Mouse (Mus musculus) Muller cell, postnatal 12 days (primary cell): ENCODE data around the gene Gm17655.
A peak's percentile ranks its signal among the peaks of the same experiment; 100 is the strongest.
"Not testable (repeated sequence)": the region's sequence is repeated elsewhere in the genome, so short reads cannot be mapped to it uniquely, and the experiment has no call there.

Source experiments
- DNase-seq: peaks from one replicate; pipeline ENCODE4 v3.0.0-alpha.2; 2015; ENCODE audit errors: inconsistent ontology term

Gm17655 gene

DNA sequence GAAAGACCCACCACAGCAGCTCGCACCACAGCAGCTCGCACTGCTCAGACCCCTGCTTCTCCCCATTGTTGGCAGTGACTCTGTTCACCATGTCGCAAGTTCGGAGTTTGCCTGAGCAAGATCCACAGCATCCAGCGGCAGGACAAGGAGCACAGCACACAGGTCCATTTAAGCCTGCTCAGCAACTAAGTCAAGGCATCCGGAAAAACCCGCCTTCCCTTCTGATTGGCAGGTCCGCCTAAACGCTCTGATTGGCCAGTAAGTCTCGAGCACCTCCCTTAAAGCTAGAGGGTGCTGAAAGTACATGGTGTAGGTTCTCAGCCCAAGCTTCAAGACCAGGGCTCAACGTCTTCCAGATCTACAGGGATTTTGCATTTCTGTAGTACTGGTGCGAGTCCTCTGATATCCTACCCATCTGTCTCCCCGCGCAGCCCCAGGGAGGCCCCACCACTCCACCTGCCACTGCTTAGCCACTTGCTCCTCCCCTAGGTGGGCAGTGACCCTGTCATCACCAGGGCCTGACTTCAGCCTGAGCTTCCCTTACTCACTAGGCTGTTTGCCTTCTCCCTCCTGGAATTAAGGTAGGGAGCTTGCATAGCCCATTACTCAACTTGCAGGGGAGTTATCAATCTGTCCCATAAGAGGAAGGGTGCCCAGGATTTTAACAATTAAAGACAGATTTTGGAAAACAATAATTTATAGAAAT, 14.0 kb upstream of the Gm17655 start:
- DNase-seq, result no peak

DNA sequence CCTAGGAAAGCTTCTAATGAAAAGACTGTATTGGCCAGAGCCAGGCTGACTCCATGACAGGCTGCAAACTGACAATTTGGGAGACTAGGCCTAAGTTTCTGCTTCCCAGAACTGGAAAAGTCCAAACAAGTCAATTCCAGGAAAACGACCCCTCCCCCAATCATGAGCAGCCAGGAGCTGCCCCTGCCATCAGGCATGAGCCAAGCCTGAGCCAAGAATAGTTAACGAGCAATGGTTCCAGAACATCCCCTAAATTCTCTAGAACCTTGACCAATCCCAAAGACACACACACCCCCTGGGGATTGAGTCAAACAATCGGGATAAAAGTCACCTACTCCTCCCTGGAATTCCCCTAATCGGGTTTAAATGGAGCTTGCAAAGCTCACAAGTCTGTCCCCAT, 10.6 kb upstream of the Gm17655 start:
- DNase-seq, result no peak

DNA sequence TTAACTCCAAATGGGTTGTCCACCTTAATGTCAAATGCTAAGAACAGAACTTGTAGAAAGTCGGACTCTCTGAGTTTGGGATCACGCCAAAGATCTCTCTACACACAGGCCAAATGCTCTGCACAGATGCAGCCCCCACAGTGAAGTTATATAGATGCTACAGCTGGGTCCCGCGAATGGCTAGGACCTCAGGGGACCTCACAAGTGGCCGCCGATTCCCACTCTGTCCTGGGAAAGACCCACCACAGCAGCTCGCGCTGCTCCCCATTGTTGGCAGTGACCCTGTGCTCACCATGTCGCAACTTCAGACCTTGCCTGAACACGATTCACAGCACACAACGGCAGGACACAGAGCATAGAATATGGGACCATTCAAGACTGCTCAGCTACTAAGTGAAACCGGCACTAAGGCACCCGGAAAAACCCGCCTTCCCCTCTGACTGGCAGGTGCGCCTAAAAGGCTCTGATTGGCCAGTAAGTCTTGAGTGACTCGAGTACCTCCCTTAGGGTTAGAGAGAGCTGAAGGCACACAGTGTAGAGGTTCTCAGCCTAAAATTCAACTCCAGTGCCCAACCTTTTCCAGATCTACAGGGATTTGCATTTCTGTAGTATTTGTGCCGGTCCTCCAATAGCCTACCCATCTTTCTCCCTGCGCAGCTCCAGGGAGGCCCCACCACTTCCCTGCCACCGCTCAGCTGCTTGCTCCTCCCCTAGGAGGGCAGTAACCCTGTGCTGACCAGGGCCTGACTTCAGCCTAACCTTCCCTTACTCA, 14.5 kb downstream of the Gm17655 start:
- peak; percentile 89 for DNase-seq

DNA sequence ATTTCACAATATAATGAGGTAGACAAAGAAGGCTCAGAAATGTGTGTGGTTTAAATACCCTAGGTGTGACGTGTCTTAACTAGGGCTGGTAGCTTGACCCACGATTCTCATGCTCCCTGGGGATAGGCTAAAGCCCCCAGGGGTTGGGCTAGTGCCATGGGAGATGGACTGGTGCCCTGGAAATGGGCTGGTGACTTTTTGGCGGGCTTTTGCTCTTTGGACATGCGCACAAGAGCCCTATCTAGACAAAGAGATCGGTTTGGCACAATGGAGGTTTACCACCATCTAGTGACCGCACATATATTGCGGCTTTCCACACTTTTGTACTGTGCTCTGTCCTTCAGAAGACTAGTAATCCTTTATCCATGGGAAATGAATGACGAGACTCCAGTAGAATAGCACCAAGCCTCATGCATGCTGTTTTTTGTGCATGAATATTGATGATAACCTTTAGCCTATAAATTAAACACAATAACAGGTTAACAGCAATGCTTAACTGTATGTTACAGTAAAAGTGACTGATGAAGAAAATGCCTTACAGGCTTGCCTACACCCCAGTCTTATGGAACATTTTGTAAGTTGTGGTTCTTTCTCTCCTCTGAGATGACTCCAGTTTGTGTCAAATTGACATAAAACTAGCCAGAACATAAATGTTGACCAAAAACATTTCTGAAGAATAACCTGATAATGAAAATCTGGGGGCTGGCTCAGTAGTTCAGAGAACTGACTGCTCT, 48.5 kb downstream of the Gm17655 start:
- peak; percentile 86 for DNase-seq

DNA sequence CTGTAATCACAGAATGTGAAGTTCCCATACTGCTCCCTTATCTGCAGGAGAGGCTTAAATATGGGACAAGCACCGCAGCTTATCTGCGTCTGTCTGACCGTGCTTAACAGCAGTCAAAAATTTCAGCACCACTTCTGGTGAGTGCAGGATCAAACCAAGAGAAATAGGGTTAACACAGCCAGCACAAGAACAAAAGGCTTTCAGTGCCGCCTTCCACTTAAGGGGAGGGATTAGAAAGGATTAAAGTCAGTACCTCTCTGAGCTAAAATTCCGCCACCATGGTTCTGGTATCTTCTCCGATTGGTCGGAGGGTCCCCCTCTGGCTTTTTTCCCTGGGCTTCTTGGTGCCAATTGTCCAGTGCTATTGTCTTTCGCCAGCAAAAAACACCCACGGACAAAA, 49.0 kb downstream of the Gm17655 start:
- no peak for DNase-seq

DNA sequence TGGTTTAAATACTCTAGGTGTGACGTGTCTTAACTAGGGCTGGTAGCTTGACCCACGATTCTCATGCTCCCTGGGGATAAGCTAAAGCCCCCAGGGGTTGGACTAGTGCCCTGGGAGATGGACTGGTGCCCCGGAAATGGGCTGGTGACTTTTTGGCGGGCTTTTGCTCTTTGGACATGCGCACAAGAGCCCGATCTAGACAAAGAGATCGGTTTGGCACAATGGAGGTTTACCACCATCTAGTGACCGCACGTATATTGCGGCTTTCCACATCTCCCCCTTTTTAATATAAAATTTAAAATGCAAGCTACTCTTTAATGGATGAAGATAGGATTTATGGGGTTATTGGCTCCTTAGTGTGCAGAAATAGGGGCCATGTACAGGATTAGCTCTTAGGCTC, 56.5 kb downstream of the Gm17655 start:
- DNase-seq, result not testable (repeated sequence)
